Mouse (Mus musculus) liver, adult (tissue): ENCODE measurements around the gene Xlr5a.
A peak's percentile ranks its signal among the peaks of the same experiment; 100 is the strongest.
"Not testable (repeated sequence)": the region's sequence is repeated elsewhere in the genome, so short reads cannot be mapped to it uniquely, and the experiment has no call there.

Experiments
- GATA4 ChIP-seq: IDR thresholded peaks from 2 replicates; pipeline ENCODE4 v1.6.1; 2014; ENCODE audit warnings: mild to moderate bottlenecking, low read length; ENCODE audit not compliant: insufficient replicate concordance

The Xlr5a gene

DNA sequence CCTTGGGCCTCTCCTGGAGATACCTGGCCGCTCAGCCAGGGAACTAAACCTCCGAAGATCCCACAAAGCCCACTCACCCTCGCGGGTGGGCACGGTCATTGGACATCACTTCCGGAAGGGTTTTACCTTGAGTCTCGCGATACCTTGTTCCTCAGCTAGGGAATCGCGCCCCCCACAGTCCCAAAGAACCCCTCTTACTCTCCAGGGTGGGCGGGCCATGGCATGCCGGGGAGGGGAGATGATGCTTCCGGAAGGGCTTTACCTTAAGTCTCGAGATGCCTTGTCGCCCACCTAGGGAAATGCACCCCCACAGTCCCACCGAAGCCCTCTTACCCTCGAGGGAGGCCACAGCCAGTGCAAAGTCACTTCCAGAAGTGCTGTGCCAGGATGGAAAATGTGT is at the start of gene Xlr5a, which contains the start of gene Xlr5c:
TSS of gene Xlr5a (minus strand) at position 101 of the 400 bp plus-strand sequence.
TSS of gene Xlr5c (minus strand) at position 101 of the 400 bp plus-strand sequence.
- TF ChIP-seq GATA4: not testable (repeated sequence)

DNA sequence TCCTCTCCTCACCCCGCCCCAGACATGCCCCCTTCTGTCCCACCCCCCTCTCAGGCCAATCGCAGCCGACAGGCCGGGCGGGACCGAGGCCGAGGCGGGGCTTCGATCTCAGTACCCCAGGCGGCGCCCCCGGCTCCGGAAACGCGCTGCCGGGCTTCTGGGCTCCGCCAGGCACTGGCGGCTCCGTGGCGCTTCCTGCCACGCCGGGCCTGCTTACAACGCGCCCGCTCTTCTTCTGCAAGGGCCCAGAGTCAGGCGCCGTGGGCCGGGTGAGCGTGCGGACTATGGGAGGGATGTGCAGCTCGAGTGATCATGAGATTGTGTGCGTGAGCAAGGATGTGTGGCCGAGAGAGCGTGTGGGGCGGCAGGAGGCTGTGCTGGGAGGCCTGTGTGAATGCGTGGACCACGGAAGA is 49.7 kb upstream of the Xlr5a start, which contains the start of gene Zfp275:
TSS of gene Zfp275 (plus strand) at position 139 of the 413 bp plus-strand sequence.
- TF ChIP-seq GATA4: no peak

DNA sequence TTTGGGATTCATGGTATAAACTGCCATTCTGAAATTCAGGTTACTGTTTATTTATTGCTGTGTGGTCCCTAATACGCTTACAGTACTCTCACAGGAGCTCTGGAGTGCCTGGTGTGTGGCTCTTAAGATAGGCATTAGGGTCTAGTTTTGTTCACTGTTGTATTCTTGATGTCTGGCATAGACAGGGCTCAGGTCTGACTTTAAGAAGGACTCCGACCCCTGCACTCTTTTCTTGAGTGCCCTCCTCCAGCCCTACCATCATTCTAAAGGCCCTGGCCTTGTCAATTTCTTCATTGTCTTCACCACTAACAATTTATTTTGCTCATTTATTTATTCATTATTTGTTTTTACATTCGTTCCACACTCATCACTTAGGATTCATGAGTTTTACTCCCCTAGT is 49.3 kb upstream of the Xlr5a start:
- no peak for TF ChIP-seq GATA4

DNA sequence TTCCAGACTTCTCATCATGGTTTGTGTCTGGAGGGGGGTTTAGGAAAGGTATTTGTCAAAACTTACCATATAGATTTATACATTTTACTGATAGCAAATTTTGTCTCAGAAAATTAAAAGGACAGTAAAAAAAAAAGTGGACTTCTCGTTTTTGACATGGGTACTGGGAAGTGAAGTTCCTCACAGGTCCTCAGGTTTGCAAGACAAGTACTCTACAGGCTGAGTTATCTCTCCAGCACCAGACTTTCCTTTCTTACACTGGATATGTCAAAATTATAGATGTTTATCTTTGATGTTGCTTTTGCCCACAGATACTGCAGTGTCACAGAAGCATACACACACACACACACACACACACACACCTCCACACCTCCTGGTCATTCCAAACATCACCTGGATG is 48.7 kb upstream of the Xlr5a start:
- no peak for TF ChIP-seq GATA4

DNA sequence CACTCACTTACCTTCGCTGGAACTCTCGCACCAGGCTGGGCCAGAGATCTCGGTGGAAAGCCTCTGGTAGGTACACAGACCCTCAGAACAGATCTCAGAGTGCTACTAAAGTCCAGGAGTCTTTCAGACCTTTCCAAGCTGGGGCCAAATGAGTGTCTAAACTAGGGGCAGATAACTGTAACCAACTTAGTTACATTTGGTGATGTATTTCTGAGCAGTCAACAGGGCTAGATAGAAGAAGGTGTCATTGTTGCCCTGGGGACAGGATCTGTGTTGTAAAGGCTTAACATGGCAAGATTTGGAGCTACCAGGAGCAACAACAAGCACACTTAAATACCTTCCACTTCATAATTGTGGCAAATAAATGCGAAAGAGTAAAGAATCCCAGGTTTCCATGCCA is 44.0 kb upstream of the Xlr5a start, which contains the start of gene Gm45015:
TSS of gene Gm45015 (minus strand) at position 101 of the 400 bp plus-strand sequence.
- TF ChIP-seq GATA4: no peak

DNA sequence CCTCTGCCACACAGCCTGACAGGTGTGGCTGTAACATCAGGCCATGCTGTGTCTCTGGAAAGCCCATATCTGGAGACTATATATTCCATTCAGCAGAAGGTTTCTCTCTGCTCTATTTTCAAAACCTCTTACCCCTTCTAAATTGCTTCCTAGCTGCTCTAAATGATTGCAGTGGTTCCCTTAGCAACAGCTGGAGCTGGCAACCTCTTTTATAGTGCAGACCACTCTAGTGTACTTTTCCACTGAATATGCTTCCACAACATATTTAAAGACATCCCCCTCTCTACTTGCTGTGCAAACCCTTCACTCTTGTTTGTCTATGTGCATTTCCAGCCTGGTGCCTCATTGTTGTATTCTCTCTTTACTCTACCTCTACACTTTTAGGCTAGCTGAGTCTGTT is 40.8 kb upstream of the Xlr5a start:
- no peak for TF ChIP-seq GATA4

DNA sequence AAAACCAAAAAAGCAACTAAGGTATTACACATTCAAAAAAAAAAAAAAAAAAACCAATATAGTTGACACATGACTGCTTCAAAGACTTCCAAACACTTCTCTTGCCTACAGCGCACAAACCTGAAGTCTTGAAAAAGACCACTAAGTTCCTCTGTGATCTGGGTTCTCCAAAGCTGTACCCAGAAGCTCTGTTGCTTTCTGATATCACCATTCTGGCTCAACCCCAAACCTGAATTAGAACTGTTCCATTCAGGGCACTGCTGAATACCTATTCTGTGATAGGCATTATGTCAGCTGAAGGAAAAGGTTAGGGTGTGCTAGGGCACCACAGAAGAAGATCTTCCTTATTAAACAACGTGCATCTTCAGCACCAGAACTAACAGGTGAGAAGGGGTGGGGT is 34.4 kb upstream of the Xlr5a start:
- no peak for TF ChIP-seq GATA4

DNA sequence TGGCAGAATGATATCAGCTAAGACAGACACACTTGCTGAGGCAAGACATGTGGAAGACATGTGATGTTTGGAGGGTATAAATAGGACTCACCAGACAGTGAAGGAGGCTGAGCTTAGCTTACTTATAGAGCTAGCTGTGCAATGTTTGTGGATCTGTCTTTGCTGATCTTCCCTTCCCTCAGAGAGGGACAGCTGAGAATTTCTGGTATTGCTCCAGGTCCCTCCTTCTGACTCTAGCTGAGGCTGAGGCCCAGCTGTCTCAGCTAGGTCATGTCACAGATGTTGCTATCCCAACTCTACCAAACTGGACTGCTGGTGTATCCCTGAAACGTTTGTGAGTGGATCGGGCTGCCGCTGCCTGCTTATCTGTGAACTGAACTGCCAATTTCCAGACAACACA is 28.3 kb upstream of the Xlr5a start:
- TF ChIP-seq GATA4: no peak

DNA sequence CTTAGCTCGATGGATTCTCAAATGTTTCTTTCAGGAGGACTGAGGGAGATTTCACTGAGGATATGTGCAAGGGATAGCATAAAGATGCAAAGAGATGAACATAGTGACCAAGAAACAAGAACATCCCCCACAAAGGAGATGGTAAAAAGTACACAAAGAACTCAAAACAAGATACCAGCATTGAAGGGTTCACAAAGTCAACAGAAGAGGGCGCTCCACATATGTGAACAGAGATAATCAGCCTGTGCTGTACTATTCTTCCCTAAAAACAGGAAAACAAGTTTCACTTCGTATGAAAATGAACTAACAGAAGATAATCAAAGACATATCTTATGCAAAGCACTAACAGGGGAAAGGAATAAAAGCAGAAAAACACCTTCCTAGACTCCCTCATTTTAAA is 19.7 kb upstream of the Xlr5a start:
- TF ChIP-seq GATA4: no peak

DNA sequence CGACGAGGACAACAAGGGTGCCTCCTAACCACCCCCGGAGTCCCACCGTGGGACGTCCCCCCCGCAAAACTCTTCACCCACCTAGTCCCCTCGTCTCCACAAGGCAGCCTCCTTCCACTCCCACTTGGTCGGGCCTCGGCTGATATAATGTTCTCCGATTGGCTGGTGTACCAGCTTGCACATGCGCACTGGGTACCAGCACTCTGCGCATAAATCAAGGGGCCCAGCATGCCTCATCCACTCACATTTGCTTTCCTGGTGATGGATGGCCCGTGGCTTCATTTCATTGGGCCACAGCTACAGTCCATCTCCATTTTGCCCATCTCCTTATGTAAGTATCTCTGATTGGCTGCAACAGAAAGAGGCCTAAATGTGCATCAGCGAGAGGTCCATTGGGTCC is 27.5 kb downstream of the Xlr5a start, which contains the start of gene Xlr3c:
TSS of gene Xlr3c (minus strand) at position 121 of the 400 bp plus-strand sequence.
- not testable (repeated sequence) for TF ChIP-seq GATA4

DNA sequence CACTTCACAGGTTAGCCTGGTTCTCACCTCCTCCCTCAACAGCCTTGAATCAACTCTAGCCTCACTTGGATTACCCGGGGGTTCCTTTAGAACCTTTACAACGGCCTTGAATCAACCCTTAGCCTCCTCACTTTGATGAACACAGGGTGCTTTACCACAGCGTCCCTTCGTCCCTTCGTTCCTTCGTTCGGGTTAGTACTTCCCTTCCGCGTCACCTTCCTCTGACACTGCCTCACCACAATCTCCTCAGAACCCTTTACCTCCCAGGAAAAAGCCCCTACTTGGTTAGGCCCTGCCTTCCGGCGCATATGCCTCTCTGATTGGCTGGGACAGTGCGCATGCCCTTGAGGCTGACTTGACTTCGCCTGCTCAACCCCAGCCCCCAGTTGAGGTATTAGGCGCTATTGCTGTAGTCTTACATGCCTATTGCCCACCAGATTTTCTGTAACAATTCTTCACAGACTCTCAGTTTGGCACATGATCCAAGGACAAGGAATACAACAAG is 49.9 kb downstream of the Xlr5a start, which contains the start of gene Xlr4c:
TSS of gene Xlr4c (minus strand) at position 310 of the 505 bp plus-strand sequence.
- not testable (repeated sequence) for TF ChIP-seq GATA4

DNA sequence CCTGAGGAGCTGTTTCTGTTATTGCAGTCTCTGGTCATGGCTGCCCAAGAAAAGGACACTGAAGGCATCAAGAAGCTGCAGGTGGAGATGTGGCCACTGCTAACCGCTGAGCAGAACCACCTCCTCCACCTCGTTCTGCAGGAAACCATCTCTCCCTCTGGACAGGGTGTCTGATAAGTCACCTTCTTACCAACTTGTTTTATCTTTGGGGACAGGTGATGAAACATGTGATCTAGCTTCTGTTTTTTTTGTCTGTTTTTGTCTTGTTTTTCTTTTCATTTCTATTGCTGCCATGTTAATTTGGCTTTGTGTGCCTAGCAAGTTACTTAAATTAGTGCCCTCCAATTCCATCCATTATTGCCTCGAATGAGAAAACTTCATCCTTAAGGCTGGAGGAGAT is 63.5 kb downstream of the Xlr5a start:
- TF ChIP-seq GATA4: no peak

DNA sequence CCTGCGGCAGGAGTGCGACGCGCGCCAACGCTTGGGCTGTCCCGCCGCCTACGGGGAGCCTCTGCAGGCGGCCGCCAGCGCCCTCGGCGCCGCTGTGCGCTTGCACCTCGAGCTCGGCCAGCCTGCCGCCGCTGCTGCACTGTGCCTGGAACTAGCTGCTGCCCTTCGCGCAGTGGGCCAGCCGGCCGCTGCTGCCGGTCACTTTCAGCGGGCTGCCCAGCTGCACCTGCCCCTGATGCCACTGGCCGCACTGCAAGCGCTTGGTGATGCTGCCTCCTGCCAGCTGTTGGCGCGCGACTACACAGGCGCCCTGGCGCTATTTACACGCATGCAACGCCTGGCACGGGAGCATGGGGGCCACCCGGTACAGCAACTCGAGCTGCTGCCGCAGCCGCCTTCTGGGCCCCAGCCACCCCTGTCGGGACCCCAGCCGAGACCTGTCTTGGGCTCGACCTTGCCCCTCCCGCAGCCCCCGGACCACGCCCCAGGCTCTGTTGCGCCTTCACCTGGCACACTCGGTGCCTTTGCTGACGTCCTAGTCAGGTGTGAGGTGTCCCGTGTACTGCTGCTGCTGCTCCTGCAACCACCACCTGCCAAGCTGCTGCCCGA is 64.1 kb downstream of the Xlr5a start:
- no peak for TF ChIP-seq GATA4

DNA sequence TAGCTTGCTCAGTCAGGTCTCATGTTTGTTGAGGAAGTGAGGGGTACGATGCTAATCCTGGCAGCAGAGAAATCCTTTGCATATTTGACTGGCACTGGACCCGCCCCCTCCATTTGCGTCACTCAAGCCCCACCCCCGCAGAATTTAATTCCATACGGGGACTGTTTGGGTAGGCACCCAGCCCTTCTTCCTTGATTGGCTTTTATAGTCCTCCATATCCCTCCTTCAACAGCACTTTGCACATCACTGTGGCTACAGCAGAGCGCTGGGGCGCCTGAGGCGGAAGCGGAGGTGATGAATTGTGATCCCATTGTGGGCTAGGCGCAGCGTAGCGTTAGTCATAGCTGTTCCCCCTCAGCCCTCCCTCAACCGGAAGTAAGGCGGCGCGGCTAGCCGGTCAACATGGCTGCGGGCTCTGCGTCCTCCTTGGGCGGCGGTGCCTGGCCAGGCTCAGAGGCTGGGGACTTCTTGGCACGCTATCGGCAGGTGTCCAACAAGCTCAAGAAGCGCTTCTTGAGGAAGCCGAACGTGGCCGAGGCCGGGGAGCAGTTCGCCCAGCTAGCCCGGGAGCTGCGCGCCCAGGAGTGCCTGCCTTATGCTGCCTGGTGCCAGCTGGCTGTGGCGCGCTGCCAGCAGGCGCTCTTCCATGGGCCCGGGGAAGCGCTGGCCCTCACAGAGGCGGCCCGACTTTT is 64.7 kb downstream of the Xlr5a start, which contains the start of gene F8a:
TSS of gene F8a (plus strand) at position 378 of the 692 bp plus-strand sequence.
- TF ChIP-seq GATA4: peak; percentile 8; the same call in 1 of the 2 replicates

DNA sequence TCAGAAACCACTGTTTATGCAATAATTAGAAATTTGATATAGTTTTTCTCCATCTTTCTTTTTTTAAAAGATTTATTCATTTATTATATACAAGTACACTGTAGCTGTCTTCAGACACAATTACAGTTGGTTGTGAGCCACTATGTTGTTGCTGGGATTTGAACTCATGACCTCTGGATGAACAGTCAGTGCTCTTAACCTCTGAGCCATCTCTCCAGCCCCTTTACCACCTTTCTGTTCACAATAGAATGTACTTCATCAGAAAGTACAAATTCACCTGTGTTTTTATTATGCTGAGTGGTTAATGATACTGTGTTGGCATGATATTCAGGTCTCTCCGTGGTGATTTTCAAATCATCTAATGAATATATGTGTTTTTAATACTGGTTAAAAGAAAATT is 67.4 kb downstream of the Xlr5a start:
- TF ChIP-seq GATA4: no peak
